Mouse (Mus musculus) midbrain, embryonic 15.5 days (tissue): ENCODE data around the gene Gm28635. TPM values are rescaled to one million over a fixed set of nuclear protein-coding genes. Genes with fewer than 3 reads are reported as not detected.
A peak's percentile ranks its signal among the peaks of the same experiment; 100 is the strongest.

Experiments used
- ATAC-seq: fragments of 200-750 bp; cut with Nextera tagmentation; replicated peaks from 2 replicates; pipeline ENCODE4 v1.8.0; 2017; ENCODE audit warnings: moderate TSS enrichment
- H3K27ac ChIP-seq: fragments of 300-500 bp; sonication (generic); 2 replicates; pipeline ENCODE4 v1.5.1; 2015; ENCODE audit warnings: mild to moderate bottlenecking, inconsistent platforms
- H3K27me3 ChIP-seq: fragments of 300-500 bp; sonication (generic); replicated peaks from 2 replicates; pipeline ENCODE4 v1.6.1; 2015; ENCODE audit warnings: inconsistent platforms
- H3K36me3 ChIP-seq: fragments of 300-500 bp; sonication (generic); replicated peaks from 2 replicates; pipeline ENCODE4 v1.6.1; 2015; ENCODE audit warnings: inconsistent platforms
- H3K4me1 ChIP-seq: fragments of 300-500 bp; sonication (generic); 2 replicates; pipeline ENCODE4 v1.6.1; 2015; ENCODE audit warnings: inconsistent platforms
- H3K4me2 ChIP-seq: fragments of 300-500 bp; sonication (generic); 2 replicates; pipeline ENCODE4 v1.6.1; 2015; ENCODE audit warnings: inconsistent platforms, mild to moderate bottlenecking, moderate library complexity
- H3K4me3 ChIP-seq: fragments of 300-500 bp; sonication (generic); 2 replicates; pipeline ENCODE4 v1.5.1; 2015; ENCODE audit warnings: mild to moderate bottlenecking, inconsistent platforms
- H3K9ac ChIP-seq: fragments of 300-500 bp; sonication (generic); 2 replicates; pipeline ENCODE4 v1.6.1; 2015; ENCODE audit warnings: mild to moderate bottlenecking, inconsistent platforms
- H3K9me3 ChIP-seq: fragments of 300-500 bp; sonication (generic); 2 replicates; pipeline ENCODE4 v1.6.1; 2016; ENCODE audit warnings: inconsistent platforms
- WGBS: fragments of 180-500 bp; shearing (Covaris S2); methylation state at CpG from one replicate; pipeline ENCODE4 v1.1.7; 2015; ENCODE audit warnings: mixed read lengths; 5-methylcytosine and 5-hydroxymethylcytosine counted together
- polyA plus RNA-seq: library from polyadenylated mRNA; unstranded; fragments of >200 nt; fragmentation: Nextera tagmentation; extraction: Ambion mirVana; gene quantifications from 2 replicates; pipeline ENCODE4 v1.2.1, GENCODE M21; 2015

Gene Gm28635
- polyA plus RNA-seq, 1 experiment from 2014 or later: not detected

DNA sequence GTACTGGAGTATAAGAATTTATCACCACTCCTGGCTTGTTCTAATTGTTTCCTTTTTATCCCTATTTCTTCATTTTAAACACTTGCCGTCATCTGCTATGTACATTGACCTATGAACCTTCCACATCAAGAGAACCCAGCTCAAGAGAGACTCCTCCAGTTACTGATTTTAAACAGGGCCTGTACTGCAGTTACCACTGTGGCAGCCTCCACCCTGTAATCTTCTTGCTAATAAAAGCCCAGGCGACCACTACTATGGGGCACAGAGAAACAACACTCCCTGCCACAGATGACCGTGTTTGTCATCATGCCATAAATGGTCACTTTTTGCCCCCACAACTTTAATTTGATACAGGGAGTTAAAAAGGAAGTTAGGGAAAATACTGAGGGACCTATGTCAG is 50.8 kb downstream of the Gm28635 start:
- 78% methylated on average over 3 of the region's 3 CpGs for WGBS
- H3K9ac ChIP-seq: no peak overlapping the region
- ATAC-seq: no peak
- no peaks in the 10 kb centered on the region for H3K27me3 ChIP-seq
- no peaks in the 10 kb centered on the region for H3K9me3 ChIP-seq
- H3K4me1 ChIP-seq: no peaks in the 10 kb centered on the region
- no peak overlapping the region for H3K27ac ChIP-seq
- H3K36me3 ChIP-seq: 0 out of 2 replicates have a peak, but pooled peaks cover 2% of the 10 kb centered on the region
- no peak overlapping the region for H3K4me3 ChIP-seq
- no peak overlapping the region for H3K4me2 ChIP-seq

DNA sequence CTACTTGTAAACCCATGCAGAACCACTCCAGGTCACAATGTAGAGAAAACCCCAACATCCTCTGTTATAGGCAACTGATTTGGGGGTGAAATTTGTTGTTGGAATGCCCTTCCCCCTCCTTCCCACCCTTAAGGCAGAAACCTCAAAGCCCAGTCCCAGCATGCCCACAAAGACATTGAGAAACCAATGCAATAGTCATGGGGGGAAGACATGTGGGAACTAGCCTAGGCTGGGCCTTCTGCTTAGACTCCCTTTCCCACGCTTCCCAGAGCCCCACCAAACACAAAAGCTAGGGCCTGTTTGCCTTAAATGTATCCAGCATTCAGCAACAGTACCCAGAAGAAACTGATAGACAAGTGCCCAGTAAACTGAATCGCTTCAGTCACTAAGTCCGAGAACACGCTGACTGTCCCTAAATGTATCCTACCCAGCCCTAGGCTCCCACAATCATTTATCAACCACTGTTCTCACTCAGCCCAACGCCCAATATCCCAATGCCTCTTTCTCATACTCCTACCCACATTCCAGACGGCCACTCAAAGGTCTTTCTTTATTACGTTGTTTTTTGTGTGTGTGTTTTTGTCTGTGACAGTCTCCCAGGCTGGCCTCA is 51.4 kb downstream of the Gm28635 start:
- ATAC-seq: no peak
- 84% methylated on average over 7 of the region's 7 CpGs for WGBS
- H3K9ac ChIP-seq: no peak overlapping the region

DNA sequence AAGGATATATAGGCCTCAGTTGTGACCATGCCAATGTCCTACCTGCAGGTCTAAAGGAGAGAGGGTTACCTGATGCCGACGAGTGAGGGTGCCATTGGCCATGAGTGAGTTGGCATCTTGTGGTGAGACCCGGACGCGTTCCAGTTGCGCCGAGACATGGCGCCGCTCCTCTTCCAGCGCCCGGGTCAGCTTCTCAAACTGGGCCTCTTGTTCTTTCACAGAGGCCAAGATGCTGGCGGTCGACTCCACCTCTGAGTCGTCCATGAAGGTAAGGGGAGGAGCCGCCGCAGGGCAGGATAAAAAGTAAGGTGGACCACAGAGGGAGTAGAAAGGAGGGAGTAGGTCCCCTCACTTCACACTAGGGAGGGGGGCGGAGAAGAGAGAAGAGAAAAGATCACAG is 53.6 kb downstream of the Gm28635 start:
- ATAC-seq: no peak

More for the DNA sequence above, 51.4 kb downstream of the Gm28635 start:
- Histone ChIP-seq H3K27me3 (no peaks in the 10 kb centered on the region), H3K4me1 (no peaks in the 10 kb centered on the region), H3K4me3 (no peak overlapping the region), H3K9me3 (no peaks in the 10 kb centered on the region), H3K4me2 (no peak overlapping the region), H3K36me3 (0 out of 2 replicates have a peak, but pooled peaks cover 2% of the 10 kb centered on the region), H3K27ac (no peak overlapping the region)

DNA sequence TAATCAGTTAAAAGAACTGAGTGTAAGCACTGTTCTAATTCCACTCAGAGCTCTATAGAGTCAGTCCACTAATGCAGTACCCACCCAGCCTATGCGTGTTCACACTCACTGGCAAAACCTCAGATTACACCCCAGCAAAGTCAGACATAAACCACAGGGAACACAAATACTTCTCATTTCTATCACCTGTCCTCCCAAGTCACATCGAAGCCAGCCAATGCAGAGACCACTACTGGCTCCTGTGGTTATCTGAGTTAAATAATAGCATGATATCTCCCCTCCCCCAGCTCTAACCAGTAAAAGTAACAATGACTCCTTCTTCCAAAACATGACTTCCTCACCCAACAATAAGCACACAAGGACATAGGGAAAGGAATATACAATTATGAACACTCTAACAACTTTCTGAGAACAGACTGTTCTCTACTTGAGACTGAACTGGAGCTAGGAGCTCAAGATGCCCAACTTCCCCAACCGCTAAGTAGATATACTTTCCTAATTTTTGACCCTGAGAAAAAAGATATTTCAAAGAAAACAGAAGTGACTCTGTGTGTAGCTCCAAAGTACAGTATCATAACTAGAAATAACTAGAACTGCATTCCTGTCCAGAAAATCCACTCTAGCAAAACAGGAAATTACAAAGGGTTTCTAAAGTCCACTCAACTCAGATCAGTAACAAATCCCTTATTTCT is 54.3 kb downstream of the Gm28635 start:
- H3K4me3 ChIP-seq: no peak overlapping the region
- H3K36me3 ChIP-seq: peaks cover 22% of the 10 kb centered on the region; the same call in 1 of the 2 replicates
- no peaks in the 10 kb centered on the region for H3K27me3 ChIP-seq
- H3K4me1 ChIP-seq: no peaks in the 10 kb centered on the region
- no peak overlapping the region for H3K27ac ChIP-seq
- H3K4me2 ChIP-seq: no peak overlapping the region
- WGBS: 92% methylated on average over 3 of the region's 3 CpGs
- H3K9ac ChIP-seq: no peak overlapping the region
- ATAC-seq: no peak
- no peaks in the 10 kb centered on the region for H3K9me3 ChIP-seq

More for the DNA sequence above, 53.6 kb downstream of the Gm28635 start:
- no peak overlapping the region for H3K27ac ChIP-seq
- no peaks in the 10 kb centered on the region for H3K9me3 ChIP-seq
- no peaks in the 10 kb centered on the region for H3K27me3 ChIP-seq
- no peak overlapping the region for H3K4me3 ChIP-seq
- H3K4me1 ChIP-seq: no peaks in the 10 kb centered on the region
- WGBS: 95% methylated on average over 17 of the region's 17 CpGs
- H3K4me2 ChIP-seq: no peak overlapping the region
- no peak overlapping the region for H3K9ac ChIP-seq
- peaks cover 20% of the 10 kb centered on the region; the same call in 1 of the 2 replicates for H3K36me3 ChIP-seq

DNA sequence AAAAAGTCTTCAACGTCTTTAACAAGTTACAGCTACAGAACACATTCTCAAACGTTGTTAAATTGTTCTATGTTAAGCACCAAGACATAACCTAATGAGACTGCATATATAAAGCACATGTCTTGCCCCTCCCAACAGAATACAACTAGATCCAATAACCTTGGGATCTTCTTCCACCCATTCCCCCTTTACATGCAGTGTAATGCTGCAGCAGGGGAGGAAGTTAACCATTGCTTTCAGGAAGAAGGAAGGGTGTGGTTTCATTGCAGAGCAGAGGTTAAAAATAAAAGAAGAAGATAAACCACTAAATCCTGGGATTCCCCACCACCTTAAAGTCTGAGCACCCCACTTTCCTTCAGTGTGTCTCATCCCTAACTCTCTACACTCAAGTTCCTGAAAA is 55.2 kb downstream of the Gm28635 start:
- ATAC-seq: no peak
- no peaks in the 10 kb centered on the region for H3K9me3 ChIP-seq
- H3K27me3 ChIP-seq: no peaks in the 10 kb centered on the region
- WGBS: 80% methylated on average over 2 of the region's 2 CpGs
- H3K4me2 ChIP-seq: no peak overlapping the region
- H3K4me3 ChIP-seq: no peak overlapping the region
- no peak overlapping the region for H3K9ac ChIP-seq
- no peak overlapping the region for H3K27ac ChIP-seq
- H3K4me1 ChIP-seq: no peaks in the 10 kb centered on the region
- H3K36me3 ChIP-seq: peaks cover 22% of the 10 kb centered on the region; the same call in 1 of the 2 replicates

DNA sequence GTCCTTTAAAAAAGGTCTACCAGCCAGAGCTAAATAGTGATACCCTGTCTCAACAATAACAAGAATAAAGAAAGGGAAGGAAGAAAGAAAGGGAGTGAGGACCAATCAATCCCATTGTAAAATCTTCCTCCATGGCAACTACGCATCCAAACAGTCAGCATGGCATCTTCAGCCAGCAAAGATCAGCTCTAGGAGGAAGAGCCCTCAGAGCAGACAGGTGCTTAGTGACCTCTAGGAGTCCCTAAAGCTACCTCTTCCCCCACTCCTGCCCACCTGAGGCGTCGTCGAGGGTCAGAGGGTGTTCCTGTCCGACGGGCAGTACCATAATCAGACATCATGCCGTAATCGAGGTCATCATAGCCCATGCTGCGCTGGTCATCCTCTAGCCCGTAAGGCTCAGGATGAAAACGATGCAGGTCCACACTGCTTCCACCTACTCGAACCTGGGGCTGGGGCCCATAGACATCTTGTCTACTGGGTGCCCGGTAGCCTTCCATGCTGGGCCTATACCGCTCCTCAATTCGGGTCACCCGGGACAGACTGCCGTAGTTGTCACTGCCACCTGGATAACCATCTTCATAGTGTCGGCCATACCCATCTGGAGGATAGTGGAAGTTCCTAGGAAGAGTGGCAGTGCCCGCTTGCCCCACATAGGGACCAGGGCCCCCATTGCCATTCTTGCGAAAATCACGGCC is 58.0 kb downstream of the Gm28635 start:
- Histone ChIP-seq H3K27me3 (no peaks in the 10 kb centered on the region), H3K4me1 (no peaks in the 10 kb centered on the region), H3K36me3 (peaks cover 38% of the 10 kb centered on the region), H3K27ac (no peak overlapping the region), H3K9ac (no peak overlapping the region), H3K4me3 (no peak overlapping the region), H3K9me3 (no peaks in the 10 kb centered on the region), H3K4me2 (no peak overlapping the region)
- WGBS: 96% methylated on average over 21 of the region's 21 CpGs
- no peak for ATAC-seq

DNA sequence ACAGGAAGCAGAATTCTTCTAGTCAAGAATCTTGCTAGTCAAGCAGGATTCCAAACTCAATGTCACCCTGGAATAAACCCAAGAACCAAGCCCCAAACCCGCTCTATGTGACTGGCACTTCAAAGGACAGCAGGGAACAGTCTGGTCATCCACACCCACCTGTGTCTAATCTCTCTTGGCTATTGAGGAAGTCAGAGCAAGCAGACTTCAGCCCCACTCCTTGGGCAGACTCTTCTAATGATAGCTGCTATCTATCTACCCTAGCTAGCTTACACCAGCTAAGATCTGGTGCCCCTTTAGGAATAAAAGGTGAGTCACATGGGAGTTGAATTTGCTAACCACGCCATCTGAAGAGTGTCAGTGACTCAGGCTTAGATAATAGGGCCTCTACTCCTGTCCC is 58.9 kb downstream of the Gm28635 start:
- Histone ChIP-seq H3K4me1 (no peaks in the 10 kb centered on the region), H3K9me3 (no peaks in the 10 kb centered on the region), H3K9ac (no peak overlapping the region), H3K27ac (no peak overlapping the region), H3K27me3 (no peaks in the 10 kb centered on the region), H3K36me3 (peaks cover 46% of the 10 kb centered on the region), H3K4me3 (no peak overlapping the region), H3K4me2 (no peak overlapping the region)
- ATAC-seq: no peak
- WGBS: 85% methylated on average over 2 of the region's 2 CpGs

DNA sequence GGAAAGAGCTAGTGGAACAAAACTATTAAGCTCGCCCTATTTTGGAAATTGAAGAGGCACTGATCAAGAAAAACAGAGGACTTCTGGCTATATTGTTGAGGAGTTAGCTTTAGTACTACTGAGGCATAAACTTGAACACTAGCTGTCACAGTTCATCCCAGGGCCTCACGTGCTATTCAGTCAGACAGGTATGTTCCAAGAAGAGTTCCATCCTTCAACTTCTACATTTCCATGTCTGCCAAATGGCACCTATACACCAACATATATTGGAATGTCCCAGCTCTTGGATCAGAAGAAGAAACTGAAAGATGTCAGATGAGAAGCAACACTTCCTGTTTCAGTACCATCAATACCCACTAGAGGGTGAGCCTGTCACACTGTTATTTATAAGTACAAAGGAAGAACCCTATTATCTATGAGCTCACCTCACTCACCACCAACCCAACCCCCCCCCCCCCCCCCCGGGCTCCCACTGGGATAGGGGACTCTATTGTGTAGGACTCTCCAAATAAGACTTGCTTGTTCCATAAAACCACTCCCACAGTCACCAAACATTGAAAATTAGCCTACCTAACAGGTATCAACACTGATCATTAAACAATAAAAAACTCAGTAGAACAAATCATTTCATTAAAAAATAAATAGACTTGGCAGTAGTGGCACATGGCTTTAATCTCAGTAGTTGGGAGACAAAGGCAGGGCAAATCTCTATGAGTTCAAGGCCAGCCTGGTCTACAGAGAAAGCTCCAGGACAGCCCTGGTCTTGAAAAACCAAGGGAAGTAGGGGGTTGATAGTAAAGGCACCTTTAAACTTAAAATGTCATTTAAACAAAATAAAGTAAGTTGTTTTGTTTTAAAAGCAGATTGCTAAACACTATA is 60.0 kb downstream of the Gm28635 start:
- H3K4me1 ChIP-seq: no peaks in the 10 kb centered on the region
- H3K9me3 ChIP-seq: no peaks in the 10 kb centered on the region
- no peaks in the 10 kb centered on the region for H3K27me3 ChIP-seq
- no peak overlapping the region for H3K4me2 ChIP-seq
- peaks cover 52% of the 10 kb centered on the region for H3K36me3 ChIP-seq
- H3K4me3 ChIP-seq: no peak overlapping the region
- peak; percentile 88 for ATAC-seq
- H3K27ac ChIP-seq: no peak overlapping the region
- 71% methylated on average over 3 of the region's 3 CpGs for WGBS
- H3K9ac ChIP-seq: no peak overlapping the region

DNA sequence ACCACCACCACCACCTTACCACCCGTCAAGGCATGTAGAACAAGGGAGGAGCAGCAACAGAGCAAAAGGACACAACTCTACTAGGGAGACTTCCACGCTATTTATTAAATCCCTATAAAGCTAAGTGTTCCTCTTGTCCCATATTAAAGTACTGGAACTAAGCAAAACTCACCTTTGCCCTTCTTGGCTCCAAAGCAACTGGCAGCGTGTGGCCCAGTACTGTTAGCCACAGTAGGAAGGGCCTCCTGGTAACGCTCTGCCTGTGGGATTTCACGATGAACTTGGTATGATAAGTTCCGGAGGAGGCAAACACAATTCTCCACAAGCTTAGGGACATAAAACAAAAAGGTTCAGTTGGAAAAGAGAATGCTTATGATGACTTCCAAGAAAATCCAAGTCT is 65.1 kb downstream of the Gm28635 start:
- no peak overlapping the region for H3K4me3 ChIP-seq
- H3K9me3 ChIP-seq: no peaks in the 10 kb centered on the region
- H3K27me3 ChIP-seq: no peaks in the 10 kb centered on the region
- no peak overlapping the region for H3K4me2 ChIP-seq
- no peak overlapping the region for H3K27ac ChIP-seq
- no peaks in the 10 kb centered on the region for H3K4me1 ChIP-seq
- H3K9ac ChIP-seq: no peak overlapping the region
- H3K36me3 ChIP-seq: peaks cover 79% of the 10 kb centered on the region
- WGBS: 97% methylated on average over 6 of the region's 6 CpGs
- ATAC-seq: no peak

DNA sequence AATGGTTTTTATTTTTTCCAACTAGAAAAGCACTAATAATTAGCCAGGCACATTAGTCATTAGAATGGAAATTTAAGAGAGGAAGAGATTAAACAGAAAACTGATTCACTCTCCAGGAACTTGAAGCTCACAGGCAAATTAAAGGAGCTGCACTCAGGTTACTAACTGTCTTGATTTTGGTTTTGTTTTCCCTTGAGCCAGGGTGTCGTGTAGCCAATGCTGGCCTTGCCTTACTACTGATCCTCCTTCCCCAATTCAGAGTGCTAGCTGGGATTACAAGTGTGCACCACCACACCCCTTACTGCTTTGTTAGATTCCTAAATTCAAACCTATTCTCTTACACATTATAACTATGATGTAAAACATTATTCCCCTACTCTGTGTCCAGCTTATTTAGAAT is 70.0 kb downstream of the Gm28635 start:
- no peak overlapping the region for H3K9ac ChIP-seq
- WGBS: 84% methylated on average over 1 of the region's 1 CpGs
- no peak for ATAC-seq
- H3K4me3 ChIP-seq: no peak overlapping the region
- H3K36me3 ChIP-seq: peaks cover 63% of the 10 kb centered on the region
- no peak overlapping the region for H3K27ac ChIP-seq
- H3K4me2 ChIP-seq: no peak overlapping the region
- no peaks in the 10 kb centered on the region for H3K27me3 ChIP-seq
- no peaks in the 10 kb centered on the region for H3K9me3 ChIP-seq
- no peaks in the 10 kb centered on the region for H3K4me1 ChIP-seq

DNA sequence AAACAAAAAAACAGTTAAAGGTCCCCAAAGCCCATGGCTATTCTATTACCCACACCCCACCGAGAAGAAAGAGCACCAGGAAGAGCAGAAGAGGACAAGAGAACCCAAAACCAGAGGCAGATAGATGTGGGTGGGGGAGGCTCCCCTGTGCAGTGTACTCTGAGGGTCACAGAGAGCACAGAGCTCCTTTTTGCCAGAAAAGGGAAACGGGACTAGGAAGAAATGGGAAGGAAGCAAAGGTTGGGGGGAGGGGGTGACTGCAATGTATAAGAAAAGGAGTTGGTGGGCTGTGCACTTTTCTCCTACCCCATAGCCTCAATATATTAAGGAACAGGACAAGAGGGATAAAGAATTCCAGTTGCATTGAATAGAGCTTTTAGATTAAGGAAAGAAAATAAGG is 76.9 kb downstream of the Gm28635 start:
- no peak overlapping the region for H3K9ac ChIP-seq
- ATAC-seq: no peak
- WGBS: 81% methylated on average over 2 of the region's 2 CpGs
- no peak overlapping the region for H3K4me3 ChIP-seq
- no peak overlapping the region for H3K4me2 ChIP-seq
- no peaks in the 10 kb centered on the region for H3K27me3 ChIP-seq
- no peaks in the 10 kb centered on the region for H3K9me3 ChIP-seq
- peaks cover 29% of the 10 kb centered on the region for H3K36me3 ChIP-seq
- no peaks in the 10 kb centered on the region for H3K4me1 ChIP-seq
- H3K27ac ChIP-seq: no peak overlapping the region
